Mouse (Mus musculus): ENCODE data around the gene Lamp1. TPM values are rescaled to one million over a fixed set of nuclear protein-coding genes. Genes with fewer than 3 reads are reported as not detected.

The Lamp1 gene
- polyA plus RNA-seq, 1 experiment from 2014 or later: 242 TPM

- Histone ChIP-seq H3K4me2 (replicated peaks) (no peak overlapping the region), H3K4me3 (no peak overlapping the region), H3K27ac (replicated peaks) (no peak overlapping the region), H3K9ac (replicated peaks) (no peak overlapping the region), H3K27me3 (no peaks in the 10 kb centered on the region), H3K4me1 (no peaks in the 10 kb centered on the region), H3K9me3 (no peaks in the 10 kb centered on the region), H3K36me3 (no peaks in the 10 kb centered on the region; the same call in 1 of the 2 replicates)
- no peak for ATAC-seq (replicated peaks)
- 47% methylated on average over 7 of the region's 7 CpGs for WGBS
These were observed 28.7 kb downstream of the Lamp1 start for GRCm38 (mm10) chr8:13187638-13188037.

- ATAC-seq (replicated peaks): no peak
- Histone ChIP-seq H3K4me2 (replicated peaks) (no peak overlapping the region), H3K36me3 (no peaks in the 10 kb centered on the region; the same call in 1 of the 2 replicates), H3K4me1 (no peaks in the 10 kb centered on the region), H3K9me3 (no peaks in the 10 kb centered on the region), H3K9ac (replicated peaks) (no peak overlapping the region), H3K27me3 (no peaks in the 10 kb centered on the region), H3K27ac (replicated peaks) (no peak overlapping the region), H3K4me3 (no peak overlapping the region)
- WGBS: 78% methylated on average over 13 of the region's 13 CpGs
These were observed 29.1 kb downstream of the Lamp1 start for GRCm38 (mm10) chr8:13188052-13188555.

- WGBS: 96% methylated on average over 1 of the region's 1 CpGs
These were observed 29.9 kb downstream of the Lamp1 start for GRCm38 (mm10) chr8:13188857-13189256.

GRCm38 (mm10) chr8:13190235-13190634 is 31.3 kb downstream of the Lamp1 start:
- WGBS: 96% methylated on average over 8 of the region's 8 CpGs
- H3K4me1 ChIP-seq: peaks cover 6% of the 10 kb centered on the region
- ATAC-seq (replicated peaks): no peak
- no peaks in the 10 kb centered on the region for H3K9me3 ChIP-seq
- H3K9ac ChIP-seq (replicated peaks): no peak overlapping the region
- no peak overlapping the region for H3K27ac ChIP-seq (replicated peaks)
- no peak overlapping the region for H3K4me3 ChIP-seq
- H3K4me2 ChIP-seq (replicated peaks): no peak overlapping the region
- no peaks in the 10 kb centered on the region for H3K27me3 ChIP-seq
- H3K36me3 ChIP-seq: no peaks in the 10 kb centered on the region; the same call in 1 of the 2 replicates

More at GRCm38 (mm10) chr8:13188857-13189256, 29.9 kb downstream of the Lamp1 start:
- H3K4me1 ChIP-seq: no peaks in the 10 kb centered on the region
- ATAC-seq (replicated peaks): no peak
- H3K4me3 ChIP-seq: no peak overlapping the region
- H3K9me3 ChIP-seq: no peaks in the 10 kb centered on the region
- no peak overlapping the region for H3K4me2 ChIP-seq (replicated peaks)
- H3K27ac ChIP-seq (replicated peaks): no peak overlapping the region
- no peaks in the 10 kb centered on the region for H3K27me3 ChIP-seq
- no peak overlapping the region for H3K9ac ChIP-seq (replicated peaks)
- no peaks in the 10 kb centered on the region; the same call in 1 of the 2 replicates for H3K36me3 ChIP-seq

- Histone ChIP-seq H3K4me1 (peaks cover 8% of the 10 kb centered on the region), H3K36me3 (no peaks in the 10 kb centered on the region), H3K9me3 (no peaks in the 10 kb centered on the region), H3K4me3 (no peak overlapping the region), H3K27ac (replicated peaks) (peak overlapping the region; percentile 76), H3K27me3 (no peaks in the 10 kb centered on the region), H3K9ac (replicated peaks) (no peak overlapping the region), H3K4me2 (replicated peaks) (peak overlapping the region; percentile 18; the same call in 1 of the 2 replicates)
- 10% methylated on average over 10 of the region's 10 CpGs for WGBS
- 0 out of 2 replicates have a peak, but pooled peaks have one; percentile 48 for ATAC-seq (replicated peaks)
These were observed 35.9 kb downstream of the Lamp1 start for GRCm38 (mm10) chr8:13194818-13195217.

- H3K4me1 ChIP-seq: peaks cover 18% of the 10 kb centered on the region
- H3K4me3 ChIP-seq: no peak overlapping the region
- H3K9ac ChIP-seq (replicated peaks): no peak overlapping the region
- no peak overlapping the region for H3K27ac ChIP-seq (replicated peaks)
- 86% methylated on average over 5 of the region's 5 CpGs for WGBS
- no peak for ATAC-seq (replicated peaks)
- H3K27me3 ChIP-seq: peaks cover 14% of the 10 kb centered on the region
- no peak overlapping the region for H3K4me2 ChIP-seq (replicated peaks)
- no peaks in the 10 kb centered on the region for H3K36me3 ChIP-seq
- no peaks in the 10 kb centered on the region for H3K9me3 ChIP-seq
These were observed 38.5 kb downstream of the Lamp1 start for GRCm38 (mm10) chr8:13197493-13197892.

- ATAC-seq (replicated peaks): no peak
These were observed 40.6 kb downstream of the Lamp1 start for GRCm38 (mm10) chr8:13199385-13200061.

GRCm38 (mm10) chr8:13200301-13201012 is 41.5 kb downstream of the Lamp1 start, which contains the start of gene Grtp1:
Gene Grtp1, minus strand, starts transcription at chr8:13200620.
- under 1% methylated on average over 40 of the region's 58 CpGs for WGBS
- Histone ChIP-seq H3K36me3 (no peaks in the 10 kb centered on the region), H3K27ac (replicated peaks) (no peak within 1 kb of the TSS)

More at GRCm38 (mm10) chr8:13199385-13200061, 40.6 kb downstream of the Lamp1 start:
- Histone ChIP-seq H3K27ac (replicated peaks) (no peak overlapping the region), H3K9ac (replicated peaks) (peak overlapping the region; percentile 67), H3K4me1 (peaks cover 18% of the 10 kb centered on the region), H3K4me2 (replicated peaks) (peak overlapping the region; percentile 83), H3K4me3 (peak overlapping the region; percentile 69), H3K36me3 (no peaks in the 10 kb centered on the region), H3K9me3 (no peaks in the 10 kb centered on the region), H3K27me3 (peaks cover 21% of the 10 kb centered on the region)
- WGBS: 24% methylated on average over 14 of the region's 14 CpGs

GRCm38 (mm10) chr8:13201013-13201334 is 42.0 kb downstream of the Lamp1 start:
- Histone ChIP-seq H3K4me3 (peak overlapping the region; percentile 69), H3K4me2 (replicated peaks) (peak overlapping the region; percentile 83), H3K27ac (replicated peaks) (no peak overlapping the region), H3K36me3 (no peaks in the 10 kb centered on the region), H3K9ac (replicated peaks) (peak overlapping the region; percentile 67), H3K9me3 (no peaks in the 10 kb centered on the region), H3K4me1 (peaks cover 12% of the 10 kb centered on the region), H3K27me3 (peaks cover 21% of the 10 kb centered on the region)
- WGBS: 1% methylated on average over 18 of the region's 18 CpGs
- no peak for ATAC-seq (replicated peaks)

More at GRCm38 (mm10) chr8:13200301-13201012, 41.5 kb downstream of the Lamp1 start, which contains the start of gene Grtp1:
- ATAC-seq (replicated peaks): peak; percentile 67
- Histone ChIP-seq H3K4me1 (peaks cover 12% of the 10 kb centered on the region), H3K9ac (replicated peaks) (peak within 1 kb of the TSS; percentile 67), H3K4me2 (replicated peaks) (peak within 1 kb of the TSS; percentile 83), H3K4me3 (peak within 1 kb of the TSS; percentile 69), H3K27me3 (peaks cover 21% of the 10 kb centered on the region), H3K9me3 (no peaks in the 10 kb centered on the region)

- no peak overlapping the region for H3K27ac ChIP-seq (replicated peaks)
- no peaks in the 10 kb centered on the region for H3K36me3 ChIP-seq
- H3K4me2 ChIP-seq (replicated peaks): no peak overlapping the region
- 61% methylated on average over 3 of the region's 3 CpGs for WGBS
- no peak overlapping the region for H3K4me3 ChIP-seq
- H3K27me3 ChIP-seq: peaks cover 21% of the 10 kb centered on the region
- H3K9ac ChIP-seq (replicated peaks): no peak overlapping the region
- no peaks in the 10 kb centered on the region for H3K9me3 ChIP-seq
- ATAC-seq (replicated peaks): no peak
- peaks cover 12% of the 10 kb centered on the region for H3K4me1 ChIP-seq
These were observed 43.1 kb downstream of the Lamp1 start for GRCm38 (mm10) chr8:13202041-13202440.

- no peaks in the 10 kb centered on the region for H3K36me3 ChIP-seq
- no peak for ATAC-seq (replicated peaks)
- no peaks in the 10 kb centered on the region for H3K9me3 ChIP-seq
- no peak overlapping the region for H3K4me2 ChIP-seq (replicated peaks)
- no peak overlapping the region for H3K27ac ChIP-seq (replicated peaks)
- peaks cover 12% of the 10 kb centered on the region for H3K4me1 ChIP-seq
- H3K9ac ChIP-seq (replicated peaks): no peak overlapping the region
- H3K27me3 ChIP-seq: peaks cover 21% of the 10 kb centered on the region
- 97% methylated on average over 3 of the region's 3 CpGs for WGBS
- H3K4me3 ChIP-seq: no peak overlapping the region
These were observed 43.8 kb downstream of the Lamp1 start for GRCm38 (mm10) chr8:13202806-13203205.

GRCm38 (mm10) chr8:13203472-13203871 is 44.5 kb downstream of the Lamp1 start:
- Histone ChIP-seq H3K27ac (replicated peaks) (no peak overlapping the region), H3K9me3 (no peaks in the 10 kb centered on the region), H3K9ac (replicated peaks) (no peak overlapping the region), H3K27me3 (peaks cover 21% of the 10 kb centered on the region), H3K4me2 (replicated peaks) (no peak overlapping the region), H3K4me3 (no peak overlapping the region), H3K4me1 (peaks cover 12% of the 10 kb centered on the region), H3K36me3 (no peaks in the 10 kb centered on the region)
- WGBS: 73% methylated on average over 1 of the region's 1 CpGs
- no peak for ATAC-seq (replicated peaks)
